Mouse (Mus musculus): ENCODE measurements around the gene Wnt8b.

Gene Wnt8b

GRCm38 (mm10) chr19:44511451-44512231 is 18.4 kb downstream of the Wnt8b start:
- DNase-seq (ENCODE audit: low spot score in 2 of 2) = no peak

DNA sequence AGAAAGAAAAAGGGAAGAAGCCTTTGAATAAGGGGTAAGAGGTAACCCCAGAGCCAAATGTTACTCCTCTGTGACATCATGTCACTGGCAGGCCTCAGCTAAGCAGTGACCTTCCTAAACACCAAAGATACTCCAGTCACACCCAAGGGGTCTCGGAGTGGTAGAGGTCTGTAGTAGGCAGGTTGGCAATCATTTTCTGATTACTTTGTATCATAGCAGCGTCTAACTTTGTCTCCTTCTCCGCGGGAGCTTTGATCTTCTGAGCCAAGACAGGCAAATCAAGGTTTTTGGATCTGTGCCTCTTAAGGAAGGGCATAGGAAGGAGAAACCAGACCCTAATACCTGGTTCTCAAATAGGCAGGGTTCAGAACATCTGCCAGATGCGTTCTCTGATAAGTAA is 19.3 kb downstream of the Wnt8b start:
- DNase-seq (ENCODE audit: low spot score in 2 of 2) = no peak

DNA sequence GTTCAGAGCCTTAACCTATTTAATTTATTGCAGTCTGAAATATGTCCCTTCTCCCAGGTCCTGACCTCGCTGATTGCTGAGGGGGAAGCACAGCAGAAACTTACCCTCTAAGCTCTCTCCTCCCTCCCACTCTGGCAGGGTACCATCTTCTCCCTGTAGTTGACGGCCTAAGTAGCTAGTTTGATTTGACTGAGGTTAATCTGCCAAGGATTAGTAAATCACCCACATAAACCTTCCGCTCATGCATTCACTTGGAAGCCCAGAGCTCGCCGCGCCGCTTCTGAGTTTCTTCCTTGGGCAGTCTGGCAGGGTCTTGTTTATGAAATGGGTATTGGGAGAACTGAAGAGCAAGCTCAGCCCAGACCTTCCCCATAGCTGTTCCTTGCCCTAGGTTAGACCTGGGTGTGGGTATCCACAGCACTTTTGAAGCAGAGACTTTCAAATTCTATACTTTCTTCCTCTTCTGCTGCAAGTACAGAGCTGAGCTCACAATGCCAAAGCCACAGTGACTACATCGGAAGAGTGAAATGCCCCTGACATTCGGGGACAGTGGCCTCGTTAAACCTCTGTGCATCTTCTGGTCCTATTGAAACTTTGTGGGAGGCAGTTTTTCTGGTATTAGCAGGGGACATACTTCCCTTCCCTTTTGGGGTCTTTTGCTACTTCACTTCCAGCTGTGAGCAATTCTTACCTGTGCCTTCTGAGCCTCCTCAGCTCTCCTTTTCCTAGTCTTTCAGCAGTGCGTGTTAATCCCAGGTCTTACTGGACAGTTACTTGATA is 20.0 kb downstream of the Wnt8b start:
- no peak for DNase-seq (ENCODE audit: low spot score in 2 of 2)

DNA sequence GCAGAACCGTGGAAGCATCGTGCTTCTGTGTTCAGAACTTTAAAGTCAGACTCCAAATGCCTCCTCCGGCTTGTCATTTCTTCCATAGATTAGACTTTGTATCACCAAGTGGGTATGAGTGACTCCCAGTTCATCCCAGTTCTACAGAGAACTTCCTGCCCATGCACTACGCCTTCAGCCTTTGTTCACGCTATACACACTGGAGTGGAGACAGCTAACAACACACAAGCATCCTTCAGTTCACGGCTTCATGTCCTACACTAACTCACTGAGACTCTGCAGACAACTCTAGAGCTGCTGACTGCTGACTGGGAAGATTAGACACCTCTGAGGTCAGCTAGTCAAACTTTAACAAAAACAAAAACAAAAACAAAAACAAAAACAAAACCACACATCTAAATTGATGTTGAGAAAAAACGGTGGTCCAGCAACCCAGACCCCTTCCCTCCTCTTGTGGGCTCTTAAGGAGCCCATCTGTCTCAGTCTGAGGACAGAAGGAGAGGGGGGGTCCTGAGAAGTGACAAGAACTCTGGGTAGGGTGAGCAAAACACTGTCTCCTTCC is 20.7 kb downstream of the Wnt8b start:
- DNase-seq (ENCODE audit: low spot score in 2 of 2) = no peak

GRCm38 (mm10) chr19:44514521-44515451 is 21.5 kb downstream of the Wnt8b start:
- DNase-seq (ENCODE audit: low spot score in 2 of 2) = no peak

GRCm38 (mm10) chr19:44515769-44516168 is 22.5 kb downstream of the Wnt8b start:
- no peak for DNase-seq (ENCODE audit: low spot score in 2 of 2)

GRCm38 (mm10) chr19:44517996-44518768 is 24.9 kb downstream of the Wnt8b start:
- no peak for DNase-seq (ENCODE audit: low spot score in 2 of 2)

GRCm38 (mm10) chr19:44519152-44519551 is 25.9 kb downstream of the Wnt8b start:
- DNase-seq (ENCODE audit: low spot score in 2 of 2) = peak in 1 of 2 experiments; percentile 9

DNA sequence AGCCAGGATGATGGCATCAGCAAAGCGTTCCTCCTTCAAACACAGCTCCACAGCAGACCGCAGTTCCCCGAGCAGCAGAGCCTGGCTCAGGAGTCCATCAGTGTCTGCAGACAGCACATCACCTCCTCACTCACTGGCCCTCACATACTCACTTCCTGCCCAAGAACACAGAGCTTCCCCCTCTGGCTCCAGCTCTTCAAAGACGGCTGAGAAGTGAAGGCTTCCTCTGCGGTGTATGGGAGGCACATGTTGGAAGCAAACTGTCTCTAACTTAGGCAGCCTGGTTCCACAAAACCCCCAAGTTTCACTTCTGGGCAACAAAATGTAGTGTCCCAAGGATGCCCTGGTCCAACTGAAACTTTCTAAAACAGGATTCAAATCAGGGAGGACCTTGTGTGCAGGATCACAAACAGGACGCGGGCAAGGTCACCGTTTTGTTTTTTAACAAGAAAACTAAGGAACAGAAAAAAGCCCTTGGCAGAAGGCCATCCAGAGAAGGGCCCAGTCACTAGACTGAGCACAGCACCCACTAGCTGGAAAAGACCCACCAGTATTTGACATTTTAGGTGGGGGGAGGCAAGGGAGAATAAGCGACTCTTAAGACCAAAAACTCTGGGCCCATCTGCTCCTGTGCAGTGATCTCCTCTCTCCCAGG is 32.4 kb downstream of the Wnt8b start:
- DNase-seq (ENCODE audit: low spot score in 2 of 2) = no peak

DNA sequence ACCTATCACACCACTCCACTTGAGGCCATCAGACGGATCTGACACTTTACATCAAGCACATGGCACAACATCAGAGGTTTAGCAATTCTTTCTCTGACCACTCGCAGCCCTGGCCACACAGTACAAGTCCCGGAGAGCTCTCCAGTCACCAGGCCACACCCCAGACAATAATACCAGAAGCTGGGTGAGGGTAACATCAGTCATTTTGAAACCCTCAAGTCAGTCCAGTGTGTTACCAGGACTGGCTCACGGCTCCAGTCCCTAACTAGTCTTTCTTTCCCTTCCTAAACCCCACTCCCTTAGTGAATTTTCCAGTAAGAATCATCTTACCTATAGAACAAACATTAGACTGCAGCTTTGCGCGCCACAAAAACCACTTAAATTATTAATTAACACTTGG is 36.7 kb downstream of the Wnt8b start:
- DNase-seq (ENCODE audit: low spot score in 2 of 2) = no peak

GRCm38 (mm10) chr19:44535376-44535775 is 42.1 kb downstream of the Wnt8b start:
- DNase-seq (ENCODE audit: low spot score in 2 of 2) = no peak

DNA sequence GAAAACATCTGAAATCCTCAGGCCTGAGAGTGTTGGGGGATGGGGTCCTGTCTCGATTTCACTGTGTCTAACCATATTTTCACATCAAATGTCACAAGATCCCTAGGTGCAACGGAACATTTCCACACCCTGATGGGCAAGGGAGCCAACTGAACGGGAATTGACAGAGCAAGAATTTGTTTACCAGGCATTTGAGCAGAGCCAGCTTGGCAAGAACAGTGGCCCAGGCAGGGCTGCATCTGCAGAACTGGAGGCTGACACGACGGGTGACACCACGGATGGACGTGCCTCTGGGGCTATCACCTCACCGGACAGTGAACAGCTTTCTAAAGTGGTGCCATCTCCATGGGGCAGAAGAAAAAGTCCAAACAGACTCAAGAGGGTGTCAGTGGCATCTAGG is 44.1 kb downstream of the Wnt8b start:
- no peak for DNase-seq (ENCODE audit: low spot score in 2 of 2)

GRCm38 (mm10) chr19:44542694-44543178 is 49.5 kb downstream of the Wnt8b start:
- no peak for DNase-seq (ENCODE audit: low spot score in 2 of 2)

DNA sequence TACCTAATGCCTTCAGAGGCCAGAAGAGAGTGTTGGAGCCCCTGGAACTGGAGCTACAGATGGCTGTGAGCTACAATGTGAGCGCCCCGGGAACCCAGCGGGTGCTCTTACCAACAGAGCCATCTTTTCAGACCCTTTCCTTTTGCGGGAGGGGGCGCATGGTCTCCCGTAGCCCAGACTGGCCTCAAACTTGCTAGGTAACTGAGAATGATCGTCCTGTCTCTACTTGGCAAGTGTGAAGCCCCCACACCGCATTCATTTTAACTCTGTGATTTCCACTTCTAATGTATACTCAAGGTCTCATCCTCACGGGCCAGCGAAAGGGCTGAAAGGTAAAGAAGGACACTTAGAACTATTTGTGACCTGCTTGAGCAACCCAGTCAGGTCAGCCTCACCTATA is 51.1 kb downstream of the Wnt8b start:
- no peak for DNase-seq (ENCODE audit: low spot score in 2 of 2)

DNA sequence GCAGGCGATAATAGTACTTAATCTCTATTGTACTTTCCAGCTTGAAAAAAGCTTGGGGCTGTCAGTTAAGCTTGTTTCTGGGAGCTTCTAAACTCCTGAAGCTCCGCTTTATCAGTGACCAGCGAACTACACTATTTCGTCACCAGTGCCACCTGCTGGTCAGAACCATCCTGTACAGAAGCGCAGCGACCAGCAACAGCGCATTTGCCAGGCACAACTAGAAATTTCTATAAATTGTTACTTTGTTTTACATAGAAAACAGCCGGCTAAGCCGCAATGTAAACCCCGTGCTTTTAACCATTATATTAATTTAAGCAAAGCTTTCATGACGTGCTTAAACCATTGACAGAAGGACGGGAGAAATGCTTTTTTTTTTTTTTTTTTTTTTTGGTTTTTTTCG is 51.5 kb downstream of the Wnt8b start:
- peak; percentile 44 to 58 for DNase-seq (ENCODE audit: low spot score in 2 of 2)

GRCm38 (mm10) chr19:44545321-44546041 is 52.2 kb downstream of the Wnt8b start, which contains the start of gene Sec31b:
TSS of gene Sec31b (minus strand) at chr19:44545864.
- DNase-seq (ENCODE audit: low spot score in 2 of 2) = peak; percentile 10 to 46

DNA sequence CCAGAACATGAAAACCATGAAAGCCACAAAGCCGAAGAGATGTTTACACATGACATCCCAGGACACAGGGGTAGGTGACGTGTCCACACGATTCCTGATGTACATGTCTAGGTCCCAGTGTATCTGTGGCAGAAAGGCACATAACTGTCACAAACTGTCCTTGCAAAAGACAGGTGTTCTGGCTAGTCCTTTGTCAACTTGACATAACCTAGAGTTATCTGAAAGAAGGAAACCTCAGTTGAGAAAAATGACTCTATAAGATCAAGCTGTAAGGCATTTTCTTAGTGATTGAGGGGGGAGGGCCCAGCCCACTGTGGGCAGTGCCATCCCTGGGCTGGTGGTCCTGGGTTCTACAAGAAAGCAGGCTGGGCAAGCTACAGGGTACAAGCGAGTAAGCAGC is 59.5 kb downstream of the Wnt8b start, which contains the start of gene Gm20538:
Gene Gm20538, minus strand, starts transcription at position 101 of the 400 bp plus-strand sequence.
- no peak for DNase-seq (ENCODE audit: low spot score in 2 of 2)

- DNase-seq (ENCODE audit: low spot score in 2 of 2) = no peak
Measured at GRCm38 (mm10) chr19:44553286-44553685, 60.0 kb downstream of the Wnt8b start.

- no peak for DNase-seq (ENCODE audit: low spot score in 2 of 2)
Measured at GRCm38 (mm10) chr19:44554490-44554860, 61.2 kb downstream of the Wnt8b start.

Measured in urinary bladder, postnatal 36 days (tissue).